Mouse (Mus musculus) hindbrain, postnatal 0 days (tissue): ENCODE data around the gene Tmem108. TPM values are rescaled to one million over a fixed set of nuclear protein-coding genes. Genes with fewer than 3 reads are reported as not detected.

Source experiments
- ATAC-seq: fragments of 200-750 bp; cut with Nextera tagmentation; 2 replicates; pipeline ENCODE4 v1.8.0; 2017; ENCODE audit warnings: mild to moderate bottlenecking, moderate TSS enrichment, moderate library complexity
- DNase-seq: peaks from one replicate; pipeline ENCODE4 v3.0.0-alpha.2; 2015; ENCODE audit warnings: low spot score
- H3K27ac ChIP-seq: fragments of 300-500 bp; sonication (generic); 2 replicates; pipeline ENCODE4 v1.5.1; 2014; ENCODE audit warnings: mild to moderate bottlenecking
- H3K27me3 ChIP-seq: fragments of 300-500 bp; sonication (generic); 2 replicates; pipeline ENCODE4 v1.6.1; 2014; ENCODE audit warnings: low read length, mixed read lengths; ENCODE audit not compliant: insufficient read depth
- H3K36me3 ChIP-seq: fragments of 300-500 bp; sonication (generic); 2 replicates; pipeline ENCODE4 v1.6.1; 2014; ENCODE audit warnings: low read length, mixed read lengths; ENCODE audit not compliant: insufficient read depth
- H3K4me1 ChIP-seq: fragments of 300-500 bp; sonication (generic); 2 replicates; pipeline ENCODE4 v1.6.1; 2014; ENCODE audit warnings: antibody characterized with exemption, low read length, mixed read lengths; ENCODE audit not compliant: insufficient read depth
- H3K4me2 ChIP-seq: fragments of 300-500 bp; sonication (generic); 2 replicates; pipeline ENCODE4 v1.6.1; 2014; ENCODE audit warnings: low read depth, mild to moderate bottlenecking, low read length, moderate library complexity, mixed read lengths
- H3K4me3 ChIP-seq: fragments of 300-500 bp; sonication (generic); 2 replicates; pipeline ENCODE4 v1.5.1; 2014; ENCODE audit warnings: low read length
- H3K9ac ChIP-seq: fragments of 300-500 bp; sonication (generic); replicated peaks from 2 replicates; pipeline ENCODE4 v1.6.1; 2014; ENCODE audit warnings: mild to moderate bottlenecking, low read length, moderate library complexity, mixed read lengths
- H3K9me3 ChIP-seq: fragments of 300-500 bp; sonication (generic); 2 replicates; pipeline ENCODE4 v1.6.1; 2016; ENCODE audit warnings: low read length, mixed read lengths
- CTCF ChIP-seq: IDR thresholded peaks from 2 replicates; pipeline ENCODE4 v1.5.1; 2016; ENCODE audit warnings: antibody characterized with exemption, control low read depth, low read depth
- WGBS: fragments of 180-500 bp; shearing (Covaris S2); extraction: QIAGEN DNeasy Blood & Tissue Kit; methylation state at CpG from one replicate; pipeline ENCODE4 v1.1.7; 2014; 5-methylcytosine and 5-hydroxymethylcytosine counted together
- polyA plus RNA-seq: library from polyadenylated mRNA; unstranded; fragments of >200 nt; fragmentation: Nextera tagmentation; extraction: Ambion mirVana; gene quantifications from 2 replicates; pipeline ENCODE4 v1.2.1, GENCODE M21; 2015
- total RNA-seq: library from RNA; depleted of rRNA; stranded (reverse); fragments of >200 nt; gene quantifications from 2 replicates; pipeline ENCODE4 v1.2.3, GENCODE M21; 2014

The Tmem108 gene
- total and polyA plus RNA-seq, 2 experiments from 2014 or later: 21.5 to 24.4 TPM

GRCm38 (mm10) chr9:103490439-103490838 is 271.2 kb downstream of the Tmem108 start:
- TF ChIP-seq CTCF: peak; percentile 97
- Histone ChIP-seq H3K27me3 (no peaks in the 10 kb centered on the region), H3K4me2 (no peak overlapping the region), H3K36me3 (no peaks in the 10 kb centered on the region), H3K4me3 (no peak overlapping the region), H3K9me3 (no peaks in the 10 kb centered on the region), H3K27ac (no peak overlapping the region), H3K9ac (no peak overlapping the region), H3K4me1 (0 out of 2 replicates have a peak, but pooled peaks cover 5% of the 10 kb centered on the region)
- peak; percentile 63 for ATAC-seq
- WGBS: 18% methylated on average over 2 of the region's 2 CpGs
- DNase-seq: peak; percentile 79

GRCm38 (mm10) chr9:103489883-103490282 is 271.8 kb downstream of the Tmem108 start:
- H3K4me2 ChIP-seq: no peak overlapping the region
- DNase-seq: no peak
- no peak for ATAC-seq

GRCm38 (mm10) chr9:103489096-103489495 is 272.5 kb downstream of the Tmem108 start:
- DNase-seq (no peak), ATAC-seq (no peak)
- Histone ChIP-seq H3K27ac (no peak overlapping the region), H3K4me1 (no peaks in the 10 kb centered on the region), H3K27me3 (no peaks in the 10 kb centered on the region), H3K4me2 (no peak overlapping the region), H3K9me3 (no peaks in the 10 kb centered on the region), H3K9ac (no peak overlapping the region), H3K4me3 (no peak overlapping the region), H3K36me3 (no peaks in the 10 kb centered on the region)
- no peak for TF ChIP-seq CTCF
- WGBS: 65% methylated on average over 7 of the region's 7 CpGs

More at GRCm38 (mm10) chr9:103489883-103490282, 271.8 kb downstream of the Tmem108 start:
- Histone ChIP-seq H3K9ac (no peak overlapping the region), H3K4me3 (no peak overlapping the region), H3K27me3 (no peaks in the 10 kb centered on the region), H3K9me3 (no peaks in the 10 kb centered on the region), H3K27ac (no peak overlapping the region), H3K4me1 (0 out of 2 replicates have a peak, but pooled peaks cover 3% of the 10 kb centered on the region), H3K36me3 (no peaks in the 10 kb centered on the region)
- WGBS: 81% methylated on average over 4 of the region's 4 CpGs
- TF ChIP-seq CTCF: no peak

GRCm38 (mm10) chr9:103486262-103486661 is 275.4 kb downstream of the Tmem108 start:
- Histone ChIP-seq H3K4me2 (no peak overlapping the region), H3K4me3 (no peak overlapping the region), H3K36me3 (no peaks in the 10 kb centered on the region), H3K9me3 (no peaks in the 10 kb centered on the region), H3K9ac (no peak overlapping the region), H3K4me1 (no peaks in the 10 kb centered on the region), H3K27ac (no peak overlapping the region), H3K27me3 (no peaks in the 10 kb centered on the region)
- 0 out of 2 replicates have a peak, but pooled peaks have one; percentile 33 for ATAC-seq
- 80% methylated on average over 6 of the region's 6 CpGs for WGBS
- peak; percentile 63 for DNase-seq
- no peak for TF ChIP-seq CTCF

GRCm38 (mm10) chr9:103485606-103486005 is 276.0 kb downstream of the Tmem108 start:
- TF ChIP-seq CTCF: no peak
- no peaks in the 10 kb centered on the region for H3K4me1 ChIP-seq
- H3K36me3 ChIP-seq: no peaks in the 10 kb centered on the region
- H3K4me3 ChIP-seq: no peak overlapping the region
- H3K9ac ChIP-seq: no peak overlapping the region
- ATAC-seq (no peak), DNase-seq (no peak)
- 48% methylated on average over 8 of the region's 8 CpGs for WGBS
- no peaks in the 10 kb centered on the region for H3K9me3 ChIP-seq
- H3K4me2 ChIP-seq: no peak overlapping the region
- no peak overlapping the region for H3K27ac ChIP-seq
- H3K27me3 ChIP-seq: no peaks in the 10 kb centered on the region

- Histone ChIP-seq H3K36me3 (no peaks in the 10 kb centered on the region), H3K4me3 (no peak overlapping the region), H3K9me3 (no peaks in the 10 kb centered on the region), H3K27ac (no peak overlapping the region), H3K4me1 (no peaks in the 10 kb centered on the region), H3K9ac (no peak overlapping the region), H3K4me2 (no peak overlapping the region), H3K27me3 (no peaks in the 10 kb centered on the region)
- no peak for TF ChIP-seq CTCF
- DNase-seq (peak; percentile 69), ATAC-seq (peak; percentile 58)
- 32% methylated on average over 8 of the region's 8 CpGs for WGBS
Observed at GRCm38 (mm10) chr9:103480603-103481220, 280.9 kb downstream of the Tmem108 start.

- Histone ChIP-seq H3K27ac (no peak within 1 kb of the TSS), H3K4me2 (no peak within 1 kb of the TSS), H3K4me3 (no peak within 1 kb of the TSS), H3K9ac (no peak within 1 kb of the TSS), H3K36me3 (no peaks in the 10 kb centered on the region), H3K27me3 (no peaks in the 10 kb centered on the region), H3K4me1 (no peaks in the 10 kb centered on the region), H3K9me3 (no peaks in the 10 kb centered on the region)
- DNase-seq: peak; percentile 55
- peak; percentile 77 for ATAC-seq
- WGBS: 61% methylated on average over 9 of the region's 9 CpGs
- TF ChIP-seq CTCF: no peak
Observed at GRCm38 (mm10) chr9:103480044-103480576, 281.5 kb downstream of the Tmem108 start, which contains the start of gene Bfsp2. Gene Bfsp2 (minus strand): TSS chr9:103480420.
